Mouse (Mus musculus) erythroblast, embryonic 14.5 days (primary cell): ENCODE measurements around the gene Zfp239. TPM values are rescaled to one million over a fixed set of nuclear protein-coding genes. Genes with fewer than 3 reads are reported as not detected.
A peak's percentile ranks its signal among the peaks of the same experiment; 100 is the strongest.

ENCODE experiments used
- H3K27me3 ChIP-seq: 2 replicates; pipeline ENCODE4 v1.6.1; 2012; ENCODE audit warnings: inconsistent platforms; ENCODE audit not compliant: control insufficient read depth
- H3K36me3 ChIP-seq: 2 replicates; pipeline ENCODE4 v1.6.1; 2012; ENCODE audit warnings: mild to moderate bottlenecking, inconsistent platforms; ENCODE audit not compliant: control insufficient read depth
- H3K4me1 ChIP-seq: 2 replicates; pipeline ENCODE4 v1.6.1; 2012; ENCODE audit warnings: inconsistent platforms; ENCODE audit not compliant: control insufficient read depth
- H3K4me3 ChIP-seq: replicated peaks from 2 replicates; pipeline ENCODE3; 2012; ENCODE audit warnings: moderate library complexity, mild to moderate bottlenecking, inconsistent platforms
- H3K9me3 ChIP-seq: 2 replicates; pipeline ENCODE4 v1.6.1; 2012; ENCODE audit warnings: low read length, inconsistent platforms, mixed read lengths; ENCODE audit not compliant: control insufficient read depth
- GATA1 ChIP-seq: IDR thresholded peaks from 2 replicates; pipeline ENCODE4 v1.6.1; 2012; ENCODE audit warnings: low read length, inconsistent platforms, mixed read lengths
- TAL1 ChIP-seq: IDR thresholded peaks from 3 replicates; pipeline ENCODE4 v1.6.1; 2012; ENCODE audit warnings: low read length, inconsistent platforms, mixed read lengths
- polyA plus RNA-seq: library from polyadenylated mRNA; stranded (reverse); fragments of >175 nt; gene quantifications from 2 replicates; pipeline ENCODE4 v1.2.3, GENCODE M21; 2012

Gene Zfp239
- polyA plus RNA-seq, 1 experiment, result 0.03 TPM

- TF ChIP-seq TAL1 (no peak), GATA1 (no peak)
- Histone ChIP-seq H3K27me3 (no peaks in the 10 kb centered on the region), H3K36me3 (no peaks in the 10 kb centered on the region; the same call in 1 of the 2 replicates), H3K9me3 (no peaks in the 10 kb centered on the region), H3K4me1 (peaks cover 77% of the 10 kb centered on the region), H3K4me3 (no peak overlapping the region)
These were observed 41.9 kb downstream of the Zfp239 start for GRCm38 (mm10) chr6:117903836-117904235.

GRCm38 (mm10) chr6:117905260-117905930 is 43.5 kb downstream of the Zfp239 start:
- peaks cover 7% of the 10 kb centered on the region for H3K36me3 ChIP-seq
- no peak for TF ChIP-seq GATA1
- TF ChIP-seq TAL1, result no peak
- peaks cover 82% of the 10 kb centered on the region for H3K4me1 ChIP-seq
- H3K27me3 ChIP-seq, result no peaks in the 10 kb centered on the region
- peak overlapping the region; percentile 97 for H3K4me3 ChIP-seq
- no peaks in the 10 kb centered on the region for H3K9me3 ChIP-seq

GRCm38 (mm10) chr6:117906015-117906531 is 44.2 kb downstream of the Zfp239 start:
- peaks cover 10% of the 10 kb centered on the region for H3K36me3 ChIP-seq
- no peak for TF ChIP-seq GATA1
- TF ChIP-seq TAL1, result no peak
- no peaks in the 10 kb centered on the region for H3K9me3 ChIP-seq
- H3K4me1 ChIP-seq, result peaks cover 80% of the 10 kb centered on the region
- H3K27me3 ChIP-seq, result no peaks in the 10 kb centered on the region
- H3K4me3 ChIP-seq, result peak overlapping the region; percentile 97

- Histone ChIP-seq H3K4me3 (peak overlapping the region; percentile 97), H3K9me3 (no peaks in the 10 kb centered on the region), H3K4me1 (peaks cover 78% of the 10 kb centered on the region), H3K36me3 (peaks cover 10% of the 10 kb centered on the region), H3K27me3 (no peaks in the 10 kb centered on the region)
- TF ChIP-seq GATA1 (no peak), TAL1 (no peak)
These were observed 44.8 kb downstream of the Zfp239 start for GRCm38 (mm10) chr6:117906590-117907271.

DNA sequence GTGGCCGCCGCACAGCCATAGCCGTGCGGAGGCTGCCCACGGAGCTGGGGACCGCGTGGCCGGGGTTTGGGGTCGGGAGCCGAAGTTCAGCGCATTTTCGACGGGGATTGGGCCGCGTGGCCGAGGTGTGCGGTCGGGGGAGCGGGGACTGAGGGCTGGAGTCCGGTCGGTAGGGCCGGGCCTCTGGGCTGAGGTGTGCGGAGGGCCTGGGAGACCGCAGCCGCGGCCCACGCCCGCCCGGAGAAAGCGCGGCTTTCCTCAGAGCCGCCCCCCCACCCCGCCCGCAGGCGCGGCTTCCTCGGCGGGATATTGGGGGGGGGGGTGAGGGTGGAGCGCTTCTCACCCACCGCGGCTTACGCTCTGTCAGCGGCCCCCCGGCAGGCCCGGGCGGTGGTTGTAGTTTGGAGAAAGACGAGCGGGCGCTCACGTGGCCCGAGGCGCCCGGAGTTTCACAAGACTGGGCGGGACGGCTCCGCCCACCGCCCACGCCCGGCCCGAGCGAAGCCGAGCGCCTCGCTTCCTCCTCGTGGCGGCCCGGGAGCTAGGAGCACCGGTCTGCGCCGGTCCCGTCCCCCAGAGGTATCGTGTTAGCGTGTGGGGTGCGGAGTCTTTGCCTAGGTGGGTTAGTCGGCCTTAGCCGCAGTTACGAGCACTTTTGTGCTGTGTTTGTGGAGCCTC is 45.5 kb downstream of the Zfp239 start:
- Histone ChIP-seq H3K4me3 (peak overlapping the region; percentile 97), H3K36me3 (peaks cover 16% of the 10 kb centered on the region), H3K9me3 (no peaks in the 10 kb centered on the region), H3K4me1 (peaks cover 78% of the 10 kb centered on the region), H3K27me3 (no peaks in the 10 kb centered on the region)
- TF ChIP-seq TAL1 (no peak), GATA1 (no peak)

DNA sequence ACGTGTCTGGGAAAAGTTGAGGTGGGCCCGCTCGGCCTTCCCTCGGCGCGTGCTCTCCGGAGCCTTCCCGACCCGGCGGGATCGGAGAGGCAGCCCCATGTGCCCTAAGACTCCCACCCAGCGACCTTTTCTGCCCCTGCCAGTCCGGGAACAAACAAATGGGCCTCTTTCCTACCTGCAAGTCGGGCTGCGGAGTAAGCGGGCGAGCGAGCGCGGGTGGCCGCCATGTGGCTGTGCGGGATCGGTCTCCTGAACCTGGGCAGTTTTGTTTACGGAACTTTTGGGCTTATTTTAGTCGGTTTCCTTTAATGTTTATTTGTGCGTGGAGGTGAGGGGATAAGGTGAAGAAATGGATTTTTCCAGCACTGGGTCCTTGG is 46.1 kb downstream of the Zfp239 start:
- TF ChIP-seq TAL1 (no peak), GATA1 (no peak)
- no peaks in the 10 kb centered on the region for H3K27me3 ChIP-seq
- H3K4me3 ChIP-seq, result peak overlapping the region; percentile 97
- H3K36me3 ChIP-seq, result peaks cover 16% of the 10 kb centered on the region
- peaks cover 73% of the 10 kb centered on the region for H3K4me1 ChIP-seq
- no peaks in the 10 kb centered on the region for H3K9me3 ChIP-seq

DNA sequence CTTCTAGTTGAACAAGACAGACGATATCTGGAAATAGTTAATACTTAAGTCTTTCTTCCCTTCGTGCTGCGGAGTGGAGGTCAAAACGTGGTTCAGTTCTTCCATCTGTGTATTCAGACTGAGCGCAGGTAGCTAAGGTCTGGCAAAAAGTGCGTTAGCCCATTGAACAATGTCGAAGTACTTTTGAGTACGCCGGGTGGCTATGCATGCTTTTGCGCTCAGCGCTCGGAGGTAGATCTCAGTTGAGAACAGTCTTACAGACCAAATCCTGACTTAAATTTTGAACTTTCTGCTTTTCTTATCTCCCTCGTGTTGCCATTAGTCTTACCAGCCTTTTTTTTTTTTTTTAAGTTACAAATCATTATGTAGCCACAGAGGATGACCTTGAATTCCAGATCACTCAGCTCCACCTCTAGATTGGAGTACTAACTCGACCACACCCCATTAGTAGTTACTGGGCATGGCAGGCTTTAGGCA is 46.6 kb downstream of the Zfp239 start:
- TF ChIP-seq TAL1 (no peak), GATA1 (no peak)
- H3K4me1 ChIP-seq, result peaks cover 75% of the 10 kb centered on the region
- peak overlapping the region; percentile 97 for H3K4me3 ChIP-seq

DNA sequence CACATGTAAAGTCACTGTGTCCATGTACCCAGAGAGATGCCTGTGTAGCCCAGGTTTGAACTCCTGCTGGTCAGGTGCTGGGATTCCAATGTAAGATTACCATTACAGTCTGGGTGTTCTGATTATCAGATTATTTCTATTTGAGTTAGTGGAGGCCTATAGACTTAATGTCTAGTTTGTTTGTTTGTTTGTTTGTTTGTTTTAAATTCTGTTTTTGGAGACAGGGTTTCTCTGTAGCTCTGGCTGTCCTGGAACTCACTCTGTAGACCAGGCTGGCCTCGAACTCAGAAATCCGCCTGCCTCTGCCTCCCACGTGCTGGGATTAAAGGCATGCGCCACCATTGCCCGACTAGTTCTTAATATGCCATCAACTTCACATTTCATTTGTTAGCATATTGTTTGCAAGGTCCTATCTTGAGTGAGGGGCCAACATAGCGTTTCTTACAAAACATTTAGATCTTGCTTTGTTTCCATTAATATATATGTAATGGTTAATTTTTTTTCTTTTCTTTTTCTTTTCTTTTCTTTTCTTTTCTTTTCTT is 48.3 kb downstream of the Zfp239 start:
- no peak for TF ChIP-seq GATA1
- no peak for TF ChIP-seq TAL1
- Histone ChIP-seq H3K4me1 (peaks cover 75% of the 10 kb centered on the region), H3K27me3 (no peaks in the 10 kb centered on the region), H3K9me3 (no peaks in the 10 kb centered on the region), H3K36me3 (peaks cover 33% of the 10 kb centered on the region), H3K4me3 (peak overlapping the region; percentile 97)

More for the DNA sequence above, 46.6 kb downstream of the Zfp239 start:
- Histone ChIP-seq H3K36me3 (peaks cover 21% of the 10 kb centered on the region), H3K27me3 (no peaks in the 10 kb centered on the region), H3K9me3 (no peaks in the 10 kb centered on the region)

DNA sequence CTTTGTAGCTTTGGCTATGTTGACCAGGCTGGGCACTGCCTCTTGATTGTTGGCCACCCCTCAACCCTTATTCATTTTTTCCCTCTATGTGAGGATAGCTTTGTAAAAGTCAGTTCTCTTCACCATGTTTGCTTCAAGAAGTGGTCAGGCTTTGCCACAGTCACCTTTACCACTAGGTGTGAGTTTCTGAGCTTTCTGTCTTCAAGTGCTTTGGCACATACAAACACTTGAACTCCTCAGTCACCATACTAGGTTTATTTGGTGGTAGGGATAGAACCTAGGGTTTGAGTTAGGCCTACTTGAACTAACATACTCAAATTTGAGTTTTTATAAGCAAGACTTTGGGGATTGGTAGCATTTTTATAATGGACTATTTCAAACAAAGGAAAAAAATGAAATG is 52.6 kb downstream of the Zfp239 start:
- TF ChIP-seq TAL1, result no peak
- no peak for TF ChIP-seq GATA1
- Histone ChIP-seq H3K27me3 (no peaks in the 10 kb centered on the region), H3K36me3 (peaks cover 52% of the 10 kb centered on the region), H3K9me3 (no peaks in the 10 kb centered on the region), H3K4me3 (peak overlapping the region; percentile 19), H3K4me1 (peaks cover 71% of the 10 kb centered on the region)
